Mouse (Mus musculus) bone marrow, adult 2 months (tissue): ENCODE results near the gene Ltb.

Source experiments
- CTCF ChIP-seq: fragments of 200-500 bp; IDR thresholded peaks from 2 replicates; pipeline ENCODE4 v1.5.1; 2011; ENCODE audit warnings: low read length, control low read depth; ENCODE audit not compliant: control insufficient read depth, insufficient read depth
- POLR2A ChIP-seq: fragments of 200-500 bp; IDR thresholded peaks from 2 replicates; pipeline ENCODE4 v1.6.1; 2011; ENCODE audit warnings: low read depth, mild to moderate bottlenecking, control low read depth, low read length, borderline replicate concordance; ENCODE audit not compliant: control insufficient read depth

- TF ChIP-seq CTCF = no peak
- peak; percentile 52; the same call in 1 of the 2 replicates for TF ChIP-seq POLR2A
Measured at GRCm38 (mm10) chr17:35200398-35200797, 6.2 kb downstream of the Ltb start.
